Mouse (Mus musculus): Measurements from ENCODE around the gene Snrpa.

DNA sequence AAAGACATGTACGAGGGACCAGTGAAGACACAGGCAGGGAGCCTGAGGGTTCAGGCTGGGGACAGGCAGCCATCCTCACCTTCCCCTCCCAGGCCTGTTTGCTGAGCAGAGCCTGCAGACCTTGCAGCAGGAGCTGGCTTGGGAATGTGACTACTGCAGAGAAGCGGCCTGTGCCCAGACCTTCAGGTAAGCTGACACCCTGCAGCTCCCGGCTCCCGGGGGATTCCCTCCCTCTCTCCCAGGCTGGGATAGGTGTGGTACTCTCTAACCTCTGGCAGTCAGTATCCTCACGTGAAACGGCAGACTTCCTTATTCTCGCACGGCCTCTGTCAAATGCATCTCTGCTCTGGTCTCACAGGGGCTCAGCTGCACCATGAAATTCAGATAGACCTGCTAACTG is 47.1 kb upstream of the Snrpa start:
- TF ChIP-seq CTCF (IDR thresholded peaks at IDR 0.05; ENCODE audit: borderline replicate concordance, control insufficient read depth, extremely low read depth, insufficient read depth, low read length, poor library complexity): no peak
- TF ChIP-seq POLR2A (IDR thresholded peaks at IDR 0.05; ENCODE audit: control insufficient read depth, extremely low read depth, insufficient read depth, low read length, poor library complexity): no peak

All from thymus, adult 2 months (tissue).